Mouse (Mus musculus): ENCODE measurements around the gene Mapk7. TPM values are rescaled to one million over a fixed set of nuclear protein-coding genes. Genes with fewer than 3 reads are reported as not detected.
A peak's percentile ranks its signal among the peaks of the same experiment; 100 is the strongest.

Gene Mapk7
- total RNA-seq, 2 experiments from 2014 or later, result 8.9 to 9.7 TPM

- peak in 1 of 2 experiments; percentile 33 for DNase-seq
- intact Hi-C loops (cut with DNase I), result no loop called here
Measured at GRCm38 (mm10) chr11:61493525-61494128, 579 bp downstream of the Mapk7 start.

- intact Hi-C loops (cut with DNase I), result no loop called here
- DNase-seq, result no peak
Measured at GRCm38 (mm10) chr11:61492749-61493401, 1.3 kb downstream of the Mapk7 start.

- intact Hi-C loops (cut with DNase I), result no loop called here
- DNase-seq, result no peak
Measured at GRCm38 (mm10) chr11:61490944-61491520, 3.2 kb downstream of the Mapk7 start.

- no peak for DNase-seq
- intact Hi-C loops (cut with DNase I), result no loop called here
Measured at GRCm38 (mm10) chr11:61489874-61490273, 4.3 kb downstream of the Mapk7 start.

GRCm38 (mm10) chr11:61489085-61489484, 5.1 kb downstream of the Mapk7 start:
- no peak for DNase-seq
- intact Hi-C loops (cut with DNase I), result no loop called here

- intact Hi-C loops (cut with DNase I), result no loop called here
- DNase-seq, result no peak
Measured at GRCm38 (mm10) chr11:61487936-61488335, 6.3 kb downstream of the Mapk7 start.

- intact Hi-C loops (cut with DNase I), result no loop called here
- DNase-seq, result peak; percentile 70 to 79
Measured at GRCm38 (mm10) chr11:61487401-61487800, 6.8 kb downstream of the Mapk7 start.

- intact Hi-C loops (cut with DNase I), result no loop called here
- no peak for DNase-seq
Measured at GRCm38 (mm10) chr11:61486458-61487219, 7.6 kb downstream of the Mapk7 start.

- DNase-seq, result no peak
- intact Hi-C loops (cut with DNase I), result no loop called here
Measured at GRCm38 (mm10) chr11:61485541-61486457, 8.4 kb downstream of the Mapk7 start.

GRCm38 (mm10) chr11:61484613-61485540, 9.3 kb downstream of the Mapk7 start, which contains the start of gene Mfap4:
TSS of gene Mfap4 (plus strand) at chr11:61485431.
- DNase-seq, result peak; percentile 64 to 73
- intact Hi-C loops (cut with DNase I), result no loop called here

GRCm38 (mm10) chr11:61484256-61484612, 10.0 kb downstream of the Mapk7 start:
- no peak for DNase-seq
- intact Hi-C loops (cut with DNase I), result no loop called here

- DNase-seq, result no peak
- intact Hi-C loops (cut with DNase I), result no loop called here
Measured at GRCm38 (mm10) chr11:61483226-61483845, 10.9 kb downstream of the Mapk7 start.

GRCm38 (mm10) chr11:61481239-61482090, 12.7 kb downstream of the Mapk7 start:
- intact Hi-C loops (cut with DNase I), result no loop called here
- DNase-seq, result no peak

GRCm38 (mm10) chr11:61478788-61479187, 15.4 kb downstream of the Mapk7 start:
- intact Hi-C loops (cut with DNase I), result no loop called here
- no peak for DNase-seq

- DNase-seq, result no peak
- intact Hi-C loops (cut with DNase I), result no loop called here
Measured at GRCm38 (mm10) chr11:61477566-61478508, 16.4 kb downstream of the Mapk7 start.

- intact Hi-C loops (cut with DNase I), result no loop called here
Measured at GRCm38 (mm10) chr11:61476786-61477382, 17.3 kb downstream of the Mapk7 start.

More at GRCm38 (mm10) chr11:61476786-61477382, 17.3 kb downstream of the Mapk7 start:
- no peak for DNase-seq

Measured in heart, postnatal 14 days (tissue).